Mouse (Mus musculus): ENCODE data around the gene AW822073. TPM values are rescaled to one million over a fixed set of nuclear protein-coding genes. Genes with fewer than 3 reads are reported as not detected.
"Not testable (repeated sequence)": the region's sequence is repeated elsewhere in the genome, so short reads cannot be mapped to it uniquely, and the experiment has no call there.

The AW822073 gene
- not detected in 2 replicates for polyA plus RNA-seq (2014; fragmentation: Nextera tagmentation; extraction: Ambion mirVana)

- H3K9me3 ChIP-seq (replicated peaks; ENCODE audit: control insufficient read depth, low read length); H3K36me3 ChIP-seq (replicated peaks; ENCODE audit: control insufficient read depth, insufficient read depth, low read depth, low read length); H3K4me1 ChIP-seq (ENCODE audit: control insufficient read depth, insufficient read depth, low read length); H3K4me3 ChIP-seq (ENCODE audit: low read depth, low read length); H3K4me2 ChIP-seq (ENCODE audit: low read depth, low read length); ATAC-seq (replicated peaks; ENCODE audit: insufficient number of reproducible peaks, low FRiP score, low TSS enrichment, low read depth); H3K27ac ChIP-seq (replicated peaks; ENCODE audit: low read depth, low read length); DNase-seq (ENCODE audit: low spot score); H3K9ac ChIP-seq (replicated peaks; ENCODE audit: low read length); H3K27me3 ChIP-seq (ENCODE audit: control insufficient read depth, insufficient read depth, low read length): not testable (repeated sequence)
- 83% methylated on average over 16 of the region's 18 CpGs for WGBS
Observed at GRCm38 (mm10) chr10:58224827-58225785, at the start of gene AW822073. Gene AW822073 (minus strand): TSS chr10:58224930.

- no peak overlapping the region for H3K9ac ChIP-seq (replicated peaks; ENCODE audit: low read length)
- H3K36me3 ChIP-seq (replicated peaks; ENCODE audit: control insufficient read depth, insufficient read depth, low read depth, low read length): no peaks in the 10 kb centered on the region; the same call in 1 of the 2 replicates
- H3K4me1 ChIP-seq (ENCODE audit: control insufficient read depth, insufficient read depth, low read length): no peaks in the 10 kb centered on the region
- DNase-seq (ENCODE audit: low spot score) (peak; percentile 23), ATAC-seq (replicated peaks; ENCODE audit: insufficient number of reproducible peaks, low FRiP score, low TSS enrichment, low read depth) (no peak)
- H3K9me3 ChIP-seq (replicated peaks; ENCODE audit: control insufficient read depth, low read length): no peaks in the 10 kb centered on the region
- H3K27ac ChIP-seq (replicated peaks; ENCODE audit: low read depth, low read length): no peak overlapping the region
- no peaks in the 10 kb centered on the region for H3K27me3 ChIP-seq (ENCODE audit: control insufficient read depth, insufficient read depth, low read length)
- H3K4me3 ChIP-seq (ENCODE audit: low read depth, low read length): no peak overlapping the region
- WGBS: 81% methylated on average over 5 of the region's 5 CpGs
- no peak overlapping the region for H3K4me2 ChIP-seq (ENCODE audit: low read depth, low read length)
Observed at GRCm38 (mm10) chr10:58258466-58258865, 33.7 kb upstream of the AW822073 start.

DNA sequence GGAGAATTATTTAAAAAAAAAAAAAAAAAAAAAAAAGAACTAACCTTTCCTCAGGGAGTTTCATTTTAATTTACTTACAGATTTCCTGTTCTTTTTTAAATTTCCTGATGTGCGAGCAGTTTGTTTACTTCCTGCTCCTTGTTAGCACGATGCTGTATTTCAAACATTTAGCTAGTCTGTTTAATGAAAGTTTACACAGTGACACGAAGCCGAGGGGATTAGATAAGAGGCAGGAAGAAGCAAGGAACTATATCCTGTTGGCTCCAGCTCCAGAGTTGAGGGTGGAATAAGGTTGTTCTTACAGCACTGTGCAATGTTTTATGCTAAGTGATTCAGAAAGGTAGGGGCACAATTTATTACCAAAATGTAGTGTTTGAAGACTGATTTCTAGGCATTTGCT, 31.2 kb upstream of the AW822073 start:
- no peak for ATAC-seq (replicated peaks; ENCODE audit: insufficient number of reproducible peaks, low FRiP score, low TSS enrichment, low read depth)
- Histone ChIP-seq H3K36me3 (replicated peaks; ENCODE audit: control insufficient read depth, insufficient read depth, low read depth, low read length) (no peaks in the 10 kb centered on the region), H3K9ac (replicated peaks; ENCODE audit: low read length) (no peak overlapping the region), H3K4me1 (ENCODE audit: control insufficient read depth, insufficient read depth, low read length) (no peaks in the 10 kb centered on the region), H3K27ac (replicated peaks; ENCODE audit: low read depth, low read length) (no peak overlapping the region), H3K4me2 (ENCODE audit: low read depth, low read length) (peak overlapping the region; percentile 42), H3K9me3 (replicated peaks; ENCODE audit: control insufficient read depth, low read length) (no peaks in the 10 kb centered on the region), H3K4me3 (ENCODE audit: low read depth, low read length) (peak overlapping the region; percentile 73), H3K27me3 (ENCODE audit: control insufficient read depth, insufficient read depth, low read length) (no peaks in the 10 kb centered on the region)
- WGBS: 10% methylated on average over 4 of the region's 4 CpGs
- DNase-seq (ENCODE audit: low spot score): peak; percentile 9

DNA sequence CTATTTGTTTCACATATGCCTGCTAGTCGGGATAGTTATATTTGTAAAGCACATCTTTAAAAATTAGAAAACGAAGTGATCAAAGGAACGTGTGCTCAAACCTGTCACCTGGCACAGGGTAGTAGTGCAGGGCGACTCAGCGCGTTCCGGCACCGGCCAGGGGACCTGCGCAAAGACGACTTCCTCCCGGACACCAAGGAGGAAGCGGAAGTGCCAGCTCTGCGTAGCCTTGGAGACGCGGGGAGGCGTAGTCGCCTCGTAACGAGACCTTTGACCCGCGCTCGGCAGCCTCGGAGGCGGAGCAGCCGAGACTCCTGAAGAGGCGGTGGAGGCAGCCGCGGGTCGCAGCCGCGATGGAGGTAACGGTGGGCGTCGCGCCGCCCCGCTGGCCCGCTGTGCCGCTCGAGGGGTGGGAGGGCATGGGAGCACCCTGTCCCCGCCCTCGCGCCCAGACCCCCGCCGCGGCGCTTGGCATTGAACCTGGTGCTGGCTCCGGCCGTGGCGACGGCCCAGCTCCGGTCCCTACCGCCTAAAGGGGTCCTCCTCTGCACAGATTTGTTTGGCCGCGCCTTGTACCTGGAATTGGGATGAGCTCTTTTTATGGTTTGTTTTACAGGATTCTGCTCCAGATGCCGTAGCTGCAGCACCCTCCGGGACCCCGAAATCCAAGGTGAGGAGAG, 30.6 kb upstream of the AW822073 start, which contains the start of gene Gcc2:
TSS of gene Gcc2 (plus strand) at position 285 of the 680 bp plus-strand sequence.
- ATAC-seq (replicated peaks; ENCODE audit: insufficient number of reproducible peaks, low FRiP score, low TSS enrichment, low read depth) (peak; percentile 100), DNase-seq (ENCODE audit: low spot score) (peak; percentile 97)
- Histone ChIP-seq H3K27me3 (ENCODE audit: control insufficient read depth, insufficient read depth, low read length) (no peaks in the 10 kb centered on the region), H3K9me3 (replicated peaks; ENCODE audit: control insufficient read depth, low read length) (no peaks in the 10 kb centered on the region), H3K4me1 (ENCODE audit: control insufficient read depth, insufficient read depth, low read length) (no peaks in the 10 kb centered on the region), H3K27ac (replicated peaks; ENCODE audit: low read depth, low read length) (no peak within 1 kb of the TSS; the same call in 1 of the 2 replicates), H3K9ac (replicated peaks; ENCODE audit: low read length) (peak within 1 kb of the TSS; percentile 84), H3K36me3 (replicated peaks; ENCODE audit: control insufficient read depth, insufficient read depth, low read depth, low read length) (no peaks in the 10 kb centered on the region), H3K4me3 (ENCODE audit: low read depth, low read length) (peak within 1 kb of the TSS; percentile 73), H3K4me2 (ENCODE audit: low read depth, low read length) (peak within 1 kb of the TSS; percentile 42)
- under 1% methylated on average over 38 of the region's 58 CpGs for WGBS

- DNase-seq (ENCODE audit: low spot score): no peak
- H3K4me2 ChIP-seq (ENCODE audit: low read depth, low read length): peak overlapping the region; percentile 42
- WGBS: 44% methylated on average over 6 of the region's 6 CpGs
- no peaks in the 10 kb centered on the region for H3K27me3 ChIP-seq (ENCODE audit: control insufficient read depth, insufficient read depth, low read length)
- ATAC-seq (replicated peaks; ENCODE audit: insufficient number of reproducible peaks, low FRiP score, low TSS enrichment, low read depth): peak; percentile 21; the same call in 1 of the 2 replicates
- no peak overlapping the region for H3K27ac ChIP-seq (replicated peaks; ENCODE audit: low read depth, low read length)
- H3K9me3 ChIP-seq (replicated peaks; ENCODE audit: control insufficient read depth, low read length): no peaks in the 10 kb centered on the region
- no peaks in the 10 kb centered on the region for H3K4me1 ChIP-seq (ENCODE audit: control insufficient read depth, insufficient read depth, low read length)
- peak overlapping the region; percentile 11; the same call in 1 of the 2 replicates for H3K9ac ChIP-seq (replicated peaks; ENCODE audit: low read length)
- peak overlapping the region; percentile 73 for H3K4me3 ChIP-seq (ENCODE audit: low read depth, low read length)
- H3K36me3 ChIP-seq (replicated peaks; ENCODE audit: control insufficient read depth, insufficient read depth, low read depth, low read length): no peaks in the 10 kb centered on the region
Observed at GRCm38 (mm10) chr10:58254635-58255175, 30.0 kb upstream of the AW822073 start.

DNA sequence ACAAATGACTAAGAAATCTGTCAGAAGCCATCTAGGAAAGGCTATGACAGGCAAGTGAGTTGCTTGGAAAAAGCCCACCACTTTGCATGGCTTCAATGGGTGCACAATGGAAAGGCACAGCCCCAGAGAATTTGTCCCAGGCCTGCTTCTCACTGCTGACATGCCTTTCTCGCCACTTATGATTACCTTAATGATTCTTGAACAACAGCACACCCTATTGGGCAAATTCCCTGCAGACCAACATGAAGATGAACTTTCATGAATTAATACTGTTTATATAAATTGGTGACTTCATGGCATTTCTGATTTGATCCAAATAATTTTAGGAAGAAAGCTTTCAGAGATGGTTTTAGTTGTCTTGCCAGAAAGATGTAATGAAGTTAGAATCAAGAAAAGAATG, 24.8 kb upstream of the AW822073 start:
- Histone ChIP-seq H3K27me3 (ENCODE audit: control insufficient read depth, insufficient read depth, low read length) (no peaks in the 10 kb centered on the region), H3K27ac (replicated peaks; ENCODE audit: low read depth, low read length) (no peak overlapping the region), H3K4me3 (ENCODE audit: low read depth, low read length) (no peak overlapping the region), H3K36me3 (replicated peaks; ENCODE audit: control insufficient read depth, insufficient read depth, low read depth, low read length) (no peaks in the 10 kb centered on the region), H3K4me1 (ENCODE audit: control insufficient read depth, insufficient read depth, low read length) (no peaks in the 10 kb centered on the region), H3K9ac (replicated peaks; ENCODE audit: low read length) (no peak overlapping the region), H3K9me3 (replicated peaks; ENCODE audit: control insufficient read depth, low read length) (no peaks in the 10 kb centered on the region), H3K4me2 (ENCODE audit: low read depth, low read length) (no peak overlapping the region)
- DNase-seq (ENCODE audit: low spot score) (no peak), ATAC-seq (replicated peaks; ENCODE audit: insufficient number of reproducible peaks, low FRiP score, low TSS enrichment, low read depth) (no peak)
- WGBS: 29% methylated on average over 1 of the region's 1 CpGs

GRCm38 (mm10) chr10:58238984-58239740, 14.4 kb upstream of the AW822073 start:
- H3K27me3 ChIP-seq (ENCODE audit: control insufficient read depth, insufficient read depth, low read length); H3K9ac ChIP-seq (replicated peaks; ENCODE audit: low read length); H3K27ac ChIP-seq (replicated peaks; ENCODE audit: low read depth, low read length); H3K4me3 ChIP-seq (ENCODE audit: low read depth, low read length); H3K9me3 ChIP-seq (replicated peaks; ENCODE audit: control insufficient read depth, low read length); H3K4me1 ChIP-seq (ENCODE audit: control insufficient read depth, insufficient read depth, low read length); H3K4me2 ChIP-seq (ENCODE audit: low read depth, low read length); H3K36me3 ChIP-seq (replicated peaks; ENCODE audit: control insufficient read depth, insufficient read depth, low read depth, low read length): not testable (repeated sequence)
- peak; percentile 88 for ATAC-seq (replicated peaks; ENCODE audit: insufficient number of reproducible peaks, low FRiP score, low TSS enrichment, low read depth)
- 81% methylated on average over 8 of the region's 8 CpGs for WGBS
- DNase-seq (ENCODE audit: low spot score): peak; percentile 13

Measured in embryonic facial prominence, embryonic 11.5 days (tissue).